Mouse (Mus musculus) naive thymus-derived CD4-positive, alpha-beta T cell, adult 2 months (primary cell): Measurements from ENCODE around the gene Nme7.
A peak's percentile ranks its signal among the peaks of the same experiment; 100 is the strongest.

Experiments used
- DNase-seq: peaks from one replicate; pipeline ENCODE4 v3.0.0-alpha.2; 2011; ENCODE audit warnings: low read depth

Gene Nme7

DNA sequence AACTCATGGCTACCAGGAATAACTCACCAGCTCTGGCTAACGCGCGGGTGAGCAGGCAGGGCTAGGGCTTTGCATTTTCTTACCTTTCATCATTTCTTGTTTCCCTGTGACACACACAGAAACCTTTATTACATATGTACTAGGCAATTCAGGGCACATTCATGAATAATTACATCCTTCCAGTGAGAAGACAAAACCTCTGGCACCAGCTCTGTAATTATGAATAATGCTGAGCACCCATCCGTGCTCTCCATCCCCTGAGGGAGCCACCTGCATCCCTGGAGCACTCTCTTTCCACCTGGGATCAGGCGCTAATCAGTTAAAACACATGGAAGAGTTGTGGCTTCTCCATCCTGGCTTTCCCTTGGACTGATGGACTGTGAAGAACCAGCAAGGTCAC, at the start of gene Nme7:
Gene Nme7, plus strand, starts transcription at position 301 of the 400 bp plus-strand sequence.
- DNase-seq = no peak

- DNase-seq = no peak
Observed at GRCm38 (mm10) chr1:164254836-164255235, 49.1 kb upstream of the Nme7 start.

GRCm38 (mm10) chr1:164260171-164261028, 43.5 kb upstream of the Nme7 start:
- no peak for DNase-seq

GRCm38 (mm10) chr1:164261553-164261952, 42.4 kb upstream of the Nme7 start:
- no peak for DNase-seq

DNA sequence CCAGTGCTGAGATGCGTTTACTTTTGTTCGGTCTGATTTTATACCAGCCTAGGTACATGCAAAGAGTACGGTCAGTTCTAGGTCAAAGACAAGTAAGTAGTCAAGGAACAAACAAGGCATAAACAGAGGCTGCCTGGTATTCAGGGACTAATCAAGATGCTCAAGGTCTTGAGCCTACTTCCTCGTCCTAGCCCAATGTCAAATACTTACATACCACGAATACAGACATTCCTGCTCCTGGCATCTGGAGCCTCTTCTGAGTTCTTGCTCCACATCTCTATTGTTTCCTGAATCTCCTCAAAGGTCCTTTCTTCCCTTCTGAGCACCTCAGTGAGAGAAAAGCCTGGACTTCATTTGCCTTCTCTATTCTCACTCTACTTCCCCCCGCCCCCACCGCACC, 33.0 kb upstream of the Nme7 start:
- no peak for DNase-seq

- DNase-seq = no peak
Observed at GRCm38 (mm10) chr1:164273659-164274058, 30.3 kb upstream of the Nme7 start.

DNA sequence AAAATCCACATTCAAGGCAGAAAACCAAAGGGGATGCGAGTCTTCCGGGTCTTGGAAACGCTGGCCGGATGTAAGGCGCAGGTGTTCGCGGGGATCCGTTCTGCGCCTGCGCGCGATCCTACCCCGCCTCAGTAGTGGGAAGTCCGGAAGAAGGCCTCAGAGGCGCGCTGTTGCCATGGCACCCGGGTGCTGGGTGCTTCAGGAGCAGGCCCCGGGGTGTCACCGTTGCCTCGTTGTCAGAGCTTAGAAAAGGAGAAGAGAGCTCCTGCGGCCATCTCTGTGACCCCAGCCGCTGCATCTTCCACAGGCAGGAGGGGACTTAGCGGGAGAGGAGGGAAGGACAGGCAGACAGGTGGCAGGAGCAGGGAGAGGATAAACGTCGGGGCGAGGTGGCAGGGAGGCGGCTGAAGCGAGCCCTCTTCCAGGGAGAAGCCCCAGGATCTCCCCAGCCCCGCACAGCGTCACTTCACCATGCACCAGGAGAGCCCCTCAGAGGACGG, 28.4 kb upstream of the Nme7 start, which contains the start of gene Ccdc181:
Gene Ccdc181, plus strand, starts transcription at position 131 of the 500 bp plus-strand sequence.
- DNase-seq = peak; percentile 96

- DNase-seq = no peak
Observed at GRCm38 (mm10) chr1:164276552-164276951, 27.4 kb upstream of the Nme7 start.

DNA sequence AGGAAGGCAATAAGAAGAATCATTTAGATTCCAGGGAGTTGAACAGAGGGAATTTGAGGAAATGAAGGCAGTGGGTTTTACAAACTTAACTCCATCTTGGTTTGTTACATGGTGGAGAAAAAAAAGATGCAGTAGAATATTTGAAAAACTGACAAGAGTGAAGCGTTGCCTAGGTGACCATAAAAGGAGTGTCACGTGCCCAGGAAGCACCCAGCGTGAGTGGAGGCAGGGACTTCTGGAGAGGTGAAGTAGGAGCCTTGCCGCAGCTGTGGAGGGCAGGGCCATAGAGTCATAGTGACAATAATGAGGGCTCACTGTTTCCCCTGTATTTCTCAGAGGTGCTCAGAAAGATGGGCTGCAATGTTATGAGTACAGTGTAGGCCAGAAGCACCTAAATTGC, 24.6 kb upstream of the Nme7 start:
- DNase-seq = no peak

GRCm38 (mm10) chr1:164284007-164284406, 19.9 kb upstream of the Nme7 start:
- DNase-seq = no peak

DNA sequence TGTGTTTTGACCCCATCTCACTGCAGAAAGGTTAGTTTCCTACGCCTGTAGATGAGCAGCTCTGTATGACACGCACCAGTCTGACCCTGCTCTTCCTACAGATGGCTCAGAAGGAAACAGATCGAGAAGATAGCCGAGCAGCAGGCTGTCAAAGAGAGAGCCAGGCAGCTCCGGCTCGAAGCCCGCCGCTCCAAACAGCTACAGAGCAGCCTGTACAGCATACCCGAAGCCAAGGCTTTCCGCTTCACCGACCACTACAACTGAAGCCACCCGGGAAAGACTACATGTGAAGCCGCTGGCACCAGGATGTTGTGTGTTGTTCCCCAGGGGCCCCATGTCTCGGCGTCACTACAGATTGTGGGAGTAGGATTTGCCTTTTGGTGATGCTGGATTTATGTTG, 16.5 kb upstream of the Nme7 start:
- DNase-seq = no peak

GRCm38 (mm10) chr1:164292040-164292439, 11.9 kb upstream of the Nme7 start:
- no peak for DNase-seq

GRCm38 (mm10) chr1:164294071-164294470, 9.8 kb upstream of the Nme7 start:
- DNase-seq = no peak

GRCm38 (mm10) chr1:164296473-164296872, 7.4 kb upstream of the Nme7 start:
- DNase-seq = no peak

- DNase-seq = no peak
Observed at GRCm38 (mm10) chr1:164301949-164302348, 2.0 kb upstream of the Nme7 start.

DNA sequence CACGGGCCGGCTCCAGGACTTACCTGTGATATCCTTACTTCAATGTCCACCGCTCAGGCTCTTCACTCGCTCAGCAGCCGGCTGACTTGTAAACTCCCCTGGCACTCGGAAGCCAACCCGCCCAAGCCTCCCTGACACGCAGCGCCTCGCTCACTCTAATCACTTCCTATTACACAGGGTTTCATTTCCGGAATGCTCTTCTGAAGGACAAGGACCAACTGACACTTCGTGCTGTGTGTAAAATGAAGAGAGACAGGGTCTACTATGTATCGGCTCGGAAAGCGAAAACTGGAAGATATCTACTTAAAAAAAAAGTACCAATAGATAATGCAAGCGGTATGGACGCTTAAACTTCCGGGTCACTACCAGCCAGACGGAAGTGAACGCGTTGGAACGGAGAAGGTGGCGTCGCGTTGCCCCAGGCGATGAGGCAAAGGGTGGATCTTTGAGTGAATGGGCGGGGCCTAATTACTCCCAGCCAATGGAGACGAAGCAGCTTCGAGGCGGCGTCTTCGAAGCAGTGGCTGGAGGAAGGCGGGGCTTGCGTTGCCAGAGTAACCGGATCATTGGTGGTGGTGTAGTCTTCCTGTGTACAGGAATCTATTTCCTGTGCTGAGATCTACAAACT, 3.3 kb downstream of the Nme7 start, which contains the start of gene Blzf1:
Gene Blzf1, minus strand, starts transcription at position 366 of the 628 bp plus-strand sequence.
- DNase-seq = peak; percentile 98

DNA sequence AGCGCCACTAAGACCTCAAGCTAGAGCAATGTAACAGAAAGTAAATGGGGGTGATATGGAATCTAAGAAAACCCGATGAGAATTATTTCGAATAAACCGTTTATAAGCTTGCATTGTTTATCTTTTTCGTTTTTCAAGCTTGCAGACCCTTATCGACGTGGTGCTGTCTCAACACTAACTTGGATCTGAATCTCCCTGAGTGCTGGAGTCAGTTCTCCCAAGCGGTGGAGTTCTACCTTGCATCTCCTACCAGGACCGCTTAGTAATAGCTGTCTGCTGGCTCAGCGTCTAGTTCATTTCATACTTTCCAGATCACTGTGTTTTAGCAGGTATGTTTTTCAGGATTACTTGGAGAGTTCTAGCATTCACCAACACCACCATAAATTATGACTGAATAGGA, 4.0 kb downstream of the Nme7 start:
- no peak for DNase-seq

DNA sequence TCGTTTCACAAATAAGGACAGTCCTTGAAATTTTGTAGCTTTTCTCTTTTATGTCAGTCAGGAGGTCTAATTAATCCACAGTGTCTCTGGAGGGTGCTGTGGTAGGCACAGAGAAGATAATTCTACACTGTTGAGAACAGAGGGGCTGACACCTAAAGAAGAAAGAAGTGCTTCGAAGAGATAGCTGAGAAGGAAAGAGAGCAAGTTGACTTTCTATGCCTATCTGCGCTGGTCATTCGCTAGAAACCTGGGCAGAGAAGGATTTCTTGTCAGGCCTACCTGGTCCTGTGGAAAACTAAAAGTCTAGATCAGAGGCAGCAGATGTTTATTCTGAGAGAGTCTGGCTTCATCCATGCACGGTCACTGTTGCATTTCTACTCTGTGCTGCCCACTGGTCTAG, 10.2 kb downstream of the Nme7 start:
- DNase-seq = no peak

GRCm38 (mm10) chr1:164315266-164315665, 11.3 kb downstream of the Nme7 start:
- peak; percentile 64 for DNase-seq

- peak; percentile 88 for DNase-seq
Observed at GRCm38 (mm10) chr1:164316697-164317096, 12.8 kb downstream of the Nme7 start.

- DNase-seq = no peak
Observed at GRCm38 (mm10) chr1:164317261-164317660, 13.3 kb downstream of the Nme7 start.

DNA sequence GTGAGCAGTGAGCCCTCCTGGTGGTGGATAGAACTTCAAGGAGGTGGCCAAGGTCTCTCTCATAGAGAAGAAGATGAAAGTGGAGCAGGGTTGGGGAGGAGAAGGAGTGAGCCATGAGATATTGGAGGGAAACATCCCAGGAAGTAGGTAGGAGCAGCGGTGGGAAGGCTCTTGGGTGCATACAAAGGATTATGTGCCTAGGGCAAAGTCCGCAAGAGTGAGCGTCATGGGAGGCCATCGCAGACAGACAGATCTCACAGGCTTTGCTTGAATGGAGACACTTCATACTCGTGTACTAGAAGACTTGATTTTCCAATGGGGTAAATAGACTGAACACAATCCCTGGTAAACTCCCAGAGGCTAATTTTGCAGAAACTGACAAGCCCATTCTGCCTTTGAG, 14.6 kb downstream of the Nme7 start:
- DNase-seq = no peak

GRCm38 (mm10) chr1:164319542-164320140, 15.7 kb downstream of the Nme7 start:
- DNase-seq = no peak
